Mouse (Mus musculus) thymus, adult 2 months (tissue): ENCODE measurements at regions not wholly inside any gene's neighbourhood (a gene's known extent, or its start where the extent isn't known, plus 50 kb on each side); places are given as distances from the start of the nearest gene placed in this dataset.

Experiments
- CTCF ChIP-seq: fragments of 200-500 bp; IDR thresholded peaks from 2 replicates; pipeline ENCODE4 v1.5.1; 2012; ENCODE audit warnings: mild to moderate bottlenecking, control low read depth, low read length, moderate library complexity, borderline replicate concordance; ENCODE audit not compliant: control insufficient read depth, poor library complexity, insufficient read depth; ENCODE audit errors: extremely low read depth
- POLR2A ChIP-seq: fragments of 200-500 bp; IDR thresholded peaks from 2 replicates; pipeline ENCODE4 v1.6.1; 2012; ENCODE audit warnings: mild to moderate bottlenecking, low read length, control low read depth, moderate library complexity; ENCODE audit not compliant: control insufficient read depth, poor library complexity, insufficient read depth; ENCODE audit errors: extremely low read depth

GRCm38 (mm10) chr15:24840271-24840670, 573.3 kb downstream of the Basp1 start:
- no peak for TF ChIP-seq POLR2A
- no peak for TF ChIP-seq CTCF
